Mouse (Mus musculus) spleen, adult 2 months (tissue): ENCODE results near the gene Cercam. TPM values are rescaled to one million over a fixed set of nuclear protein-coding genes. Genes with fewer than 3 reads are reported as not detected.

Experiments used
- DNase-seq, 2 experiments: peaks; one replicate each; pipeline versions ENCODE4 v3.0.0 to v3.0.0-alpha.2; 2012 to 2021; ENCODE audit warnings: low spot score in 2 of 2, low read depth in 1 of 2
- H3K27ac ChIP-seq: fragments of 200-500 bp; 2 replicates; pipeline ENCODE4 v1.5.1; 2012; ENCODE audit warnings: low read length, inconsistent platforms; ENCODE audit not compliant: insufficient read depth
- H3K27me3 ChIP-seq: fragments of 200-500 bp; 2 replicates; pipeline ENCODE4 v1.6.1; 2012; ENCODE audit warnings: mild to moderate bottlenecking, moderate library complexity, low read length, inconsistent platforms; ENCODE audit not compliant: control insufficient read depth, insufficient read depth
- H3K36me3 ChIP-seq: fragments of 200-500 bp; 2 replicates; pipeline ENCODE4 v1.6.1; 2012; ENCODE audit warnings: mild to moderate bottlenecking, low read length, inconsistent platforms; ENCODE audit not compliant: control insufficient read depth, insufficient read depth
- H3K4me1 ChIP-seq: fragments of 200-500 bp; 2 replicates; pipeline ENCODE4 v1.6.1; 2011; ENCODE audit warnings: inconsistent platforms; ENCODE audit not compliant: control insufficient read depth, insufficient read depth, insufficient read length
- H3K4me3 ChIP-seq: fragments of 200-500 bp; 2 replicates; pipeline ENCODE4 v1.5.1; 2011; ENCODE audit warnings: mild to moderate bottlenecking, inconsistent platforms; ENCODE audit not compliant: insufficient read depth, insufficient read length; ENCODE audit errors: extremely low read depth
- CTCF ChIP-seq: fragments of 200-500 bp; IDR thresholded peaks from 2 replicates; pipeline ENCODE4 v1.5.1; 2011; ENCODE audit warnings: mild to moderate bottlenecking, inconsistent platforms; ENCODE audit not compliant: insufficient read depth, insufficient read length, insufficient replicate concordance; ENCODE audit errors: extremely low read depth
- POLR2A ChIP-seq: fragments of 200-500 bp; IDR thresholded peaks from 2 replicates; pipeline ENCODE4 v1.6.1; 2011; ENCODE audit warnings: low read depth, low read length, inconsistent platforms
- WGBS: fragments of 180-500 bp; shearing (Covaris S2); methylation state at CpG from one replicate; pipeline ENCODE4 v1.1.7; 2018; 5-methylcytosine and 5-hydroxymethylcytosine counted together
- polyA plus RNA-seq: library from polyadenylated mRNA; depleted of rRNA; stranded (reverse); fragments of >200 nt; gene quantifications from 2 replicates; pipeline ENCODE4 v1.2.3, GENCODE M21; 2012

Cercam gene
- polyA plus RNA-seq, 1 experiment: 8.4 TPM

DNA sequence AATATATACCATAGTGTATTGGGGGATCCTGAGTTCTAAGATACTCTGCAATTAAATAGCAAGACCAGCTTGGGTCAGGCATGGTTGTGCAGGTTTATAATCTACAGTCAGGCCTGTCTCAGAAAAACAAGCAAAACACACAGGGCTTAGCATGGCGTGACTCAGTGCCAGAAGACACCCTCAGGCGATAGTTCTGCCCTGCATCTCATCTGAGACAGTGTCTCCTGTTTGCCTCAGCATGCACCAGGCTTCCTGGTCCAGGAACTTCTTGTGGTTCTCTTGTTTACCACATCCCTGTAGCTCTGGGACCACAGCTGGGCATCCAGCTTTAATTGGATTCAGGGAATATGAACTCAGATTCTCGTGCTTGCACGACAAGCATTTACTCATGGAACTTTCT is 3.8 kb upstream of the Cercam start:
- no peak for TF ChIP-seq CTCF
- no peak for TF ChIP-seq POLR2A
- no peak overlapping the region for H3K27ac ChIP-seq
- no peaks in the 10 kb centered on the region for H3K36me3 ChIP-seq
- peaks cover 3% of the 10 kb centered on the region; the same call in 1 of the 2 replicates for H3K4me1 ChIP-seq
- no peak for DNase-seq
- H3K4me3 ChIP-seq: no peak overlapping the region
- H3K27me3 ChIP-seq: no peaks in the 10 kb centered on the region
- WGBS: 77% methylated on average over 4 of the region's 4 CpGs

DNA sequence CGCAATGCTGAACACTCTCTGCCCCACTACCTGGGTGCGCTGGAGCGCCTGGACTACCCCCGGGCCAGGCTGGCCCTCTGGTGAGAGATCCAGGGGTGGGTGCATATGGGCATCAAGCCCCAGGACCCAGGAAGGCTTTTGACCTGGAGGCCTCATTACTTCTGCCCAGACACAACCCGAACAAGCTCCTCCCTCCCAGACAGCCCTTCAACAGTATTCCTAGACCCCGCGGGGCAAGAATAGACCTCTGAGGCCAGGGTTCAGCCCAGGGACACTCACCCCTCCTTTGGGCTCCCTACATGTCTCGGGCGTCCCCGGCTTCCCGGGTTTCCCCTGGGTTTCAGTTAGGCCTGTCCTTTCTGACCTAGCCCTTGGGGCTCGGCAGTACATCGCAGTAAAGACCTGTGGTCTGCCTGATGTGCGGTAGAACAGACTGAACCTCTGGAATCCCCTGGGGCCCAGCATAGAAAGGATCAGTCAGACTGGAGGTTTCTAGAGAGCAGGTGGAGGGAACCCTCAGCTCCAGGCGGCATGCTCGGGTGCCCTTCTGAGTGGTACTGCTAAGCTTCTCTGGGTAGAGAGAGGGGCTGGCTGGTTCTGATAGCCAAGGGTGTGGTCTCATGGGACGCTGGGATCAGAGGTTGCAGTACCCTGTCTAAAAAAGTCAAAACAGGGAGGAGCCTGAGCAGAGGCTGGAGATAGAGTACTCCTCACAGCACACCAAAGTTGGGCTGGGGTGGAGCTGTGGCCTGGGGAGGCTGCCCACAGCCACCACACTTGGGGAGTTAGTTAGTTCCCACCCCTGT is 885 bp downstream of the Cercam start:
- TF ChIP-seq POLR2A (no peak), CTCF (no peak)
- Histone ChIP-seq H3K4me3 (peak overlapping the region; percentile 79), H3K4me1 (peaks cover 3% of the 10 kb centered on the region; the same call in 1 of the 2 replicates), H3K36me3 (no peaks in the 10 kb centered on the region), H3K27me3 (no peaks in the 10 kb centered on the region), H3K27ac (peak overlapping the region; percentile 51)
- WGBS: 3% methylated on average over 17 of the region's 17 CpGs
- no peak for DNase-seq

DNA sequence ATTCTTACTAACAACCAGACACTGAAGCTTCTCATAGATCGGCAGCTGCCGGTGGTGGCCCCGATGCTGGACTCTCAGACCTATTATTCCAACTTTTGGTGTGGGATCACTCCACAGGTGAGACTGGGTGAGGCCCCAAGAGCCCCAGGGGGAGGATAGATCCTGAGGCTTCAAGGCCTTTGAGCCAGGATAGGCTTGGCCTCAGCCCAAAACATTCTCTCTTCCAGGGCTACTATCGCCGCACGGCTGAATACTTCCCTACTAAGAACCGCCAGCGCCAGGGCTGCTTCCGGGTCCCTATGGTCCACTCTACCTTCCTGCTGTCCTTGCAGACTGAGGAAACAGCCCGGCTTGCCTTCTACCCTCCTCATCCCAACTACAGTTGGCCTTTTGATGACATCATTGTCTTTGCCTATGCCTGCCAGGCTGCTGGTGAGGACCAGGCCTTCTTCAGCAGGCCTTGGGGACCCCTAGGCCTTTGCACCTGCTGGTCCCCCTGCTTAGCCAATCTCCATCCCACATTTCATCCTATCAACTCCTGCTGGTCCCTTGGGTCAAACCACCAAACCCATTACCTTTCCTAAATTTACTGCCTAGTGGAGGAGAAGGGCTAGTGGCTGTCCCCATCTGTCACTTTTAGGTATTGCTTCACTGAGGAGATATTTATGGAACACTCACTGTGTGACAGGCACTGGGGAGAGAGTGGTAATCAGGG is 3.8 kb downstream of the Cercam start:
- H3K36me3 ChIP-seq: no peaks in the 10 kb centered on the region
- 96% methylated on average over 10 of the region's 10 CpGs for WGBS

DNA sequence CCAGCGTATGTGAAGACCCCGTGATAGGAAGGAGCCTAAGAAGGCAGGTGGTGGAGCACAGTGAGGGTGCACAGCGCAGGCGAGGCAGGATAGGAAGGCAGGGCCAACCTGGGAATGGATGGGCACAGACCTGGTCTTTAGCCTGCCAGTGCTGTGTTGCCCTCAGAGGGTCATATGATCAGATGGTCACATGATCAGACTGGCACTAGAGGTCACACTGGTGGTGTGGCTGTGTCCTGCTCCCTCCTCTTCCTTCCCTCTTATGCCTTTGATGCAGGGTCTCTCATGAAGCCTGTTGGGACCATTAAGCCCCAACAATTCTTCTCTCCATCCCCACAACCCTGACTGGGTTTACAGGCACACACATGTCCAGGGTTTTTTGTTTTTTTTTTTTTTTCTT is 4.8 kb downstream of the Cercam start:
- H3K27ac ChIP-seq: no peak overlapping the region
- TF ChIP-seq POLR2A: no peak
- no peak for TF ChIP-seq CTCF
- H3K4me3 ChIP-seq: no peak overlapping the region
- H3K36me3 ChIP-seq: no peaks in the 10 kb centered on the region
- no peaks in the 10 kb centered on the region for H3K27me3 ChIP-seq
- H3K4me1 ChIP-seq: peaks cover 3% of the 10 kb centered on the region; the same call in 1 of the 2 replicates
- WGBS: 77% methylated on average over 4 of the region's 4 CpGs
- DNase-seq: no peak

More for the DNA sequence above, 3.8 kb downstream of the Cercam start:
- H3K4me1 ChIP-seq: peaks cover 3% of the 10 kb centered on the region; the same call in 1 of the 2 replicates
- no peak for TF ChIP-seq CTCF
- TF ChIP-seq POLR2A: no peak
- DNase-seq: no peak
- H3K27me3 ChIP-seq: no peaks in the 10 kb centered on the region
- H3K27ac ChIP-seq: no peak overlapping the region
- no peak overlapping the region for H3K4me3 ChIP-seq

DNA sequence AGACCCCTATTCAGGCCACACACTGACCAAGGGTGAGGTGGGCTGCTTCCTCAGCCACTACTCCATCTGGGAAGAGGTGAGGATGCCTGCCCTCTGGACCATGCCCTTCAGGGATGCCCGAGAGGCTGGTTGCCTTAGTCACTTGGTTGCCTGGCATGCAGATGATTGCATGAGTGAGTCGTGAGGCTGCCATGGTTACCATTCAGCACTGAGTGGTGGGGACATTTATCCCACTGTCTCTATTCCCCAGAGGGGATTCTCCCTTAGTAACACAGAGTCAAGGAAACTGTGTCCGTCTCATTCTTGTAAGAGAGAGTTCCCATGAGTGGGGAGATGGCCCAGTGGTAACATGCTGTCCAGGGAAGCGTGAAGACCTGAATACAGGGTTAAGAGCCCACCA is 9.1 kb downstream of the Cercam start:
- DNase-seq: no peak
- WGBS: 91% methylated on average over 4 of the region's 4 CpGs
- no peak overlapping the region for H3K4me3 ChIP-seq
- TF ChIP-seq POLR2A (no peak), CTCF (no peak)
- no peaks in the 10 kb centered on the region for H3K27me3 ChIP-seq
- H3K36me3 ChIP-seq: no peaks in the 10 kb centered on the region
- no peak overlapping the region for H3K27ac ChIP-seq
- H3K4me1 ChIP-seq: no peaks in the 10 kb centered on the region

DNA sequence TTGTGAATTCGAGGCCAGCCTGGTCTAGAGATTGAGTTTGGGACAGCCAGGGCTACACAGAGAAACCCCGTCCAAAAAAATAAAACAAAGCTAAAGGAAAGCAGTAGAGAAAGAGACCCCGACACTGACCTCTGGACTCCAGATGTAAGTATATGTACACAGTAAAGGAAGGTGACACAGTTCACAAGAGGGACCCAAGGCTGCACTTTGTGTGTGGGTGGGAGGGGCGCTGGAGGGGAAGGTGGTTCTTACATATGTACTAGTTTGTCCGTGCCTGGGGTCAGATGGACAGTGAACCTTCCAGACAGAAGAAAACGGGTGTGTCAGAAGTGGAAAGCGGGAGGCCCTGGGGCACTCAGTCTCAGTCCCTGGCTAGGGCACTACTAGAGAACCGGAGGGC is 10.2 kb downstream of the Cercam start:
- no peak overlapping the region for H3K4me3 ChIP-seq
- H3K27ac ChIP-seq: no peak overlapping the region
- no peaks in the 10 kb centered on the region for H3K36me3 ChIP-seq
- no peaks in the 10 kb centered on the region for H3K4me1 ChIP-seq
- WGBS: 94% methylated on average over 8 of the region's 8 CpGs
- DNase-seq: no peak
- no peak for TF ChIP-seq CTCF
- TF ChIP-seq POLR2A: no peak
- no peaks in the 10 kb centered on the region for H3K27me3 ChIP-seq
